Mouse (Mus musculus) mature B cell (primary cell): ENCODE data around the gene Gh.

Experiments used
- in situ Hi-C: fragments of 300-500 bp; cut with MboI; formaldehyde crosslinking; loops from 2 replicates; pipeline ENCODE4 v1.14.3; 2019

Gh gene

DNA sequence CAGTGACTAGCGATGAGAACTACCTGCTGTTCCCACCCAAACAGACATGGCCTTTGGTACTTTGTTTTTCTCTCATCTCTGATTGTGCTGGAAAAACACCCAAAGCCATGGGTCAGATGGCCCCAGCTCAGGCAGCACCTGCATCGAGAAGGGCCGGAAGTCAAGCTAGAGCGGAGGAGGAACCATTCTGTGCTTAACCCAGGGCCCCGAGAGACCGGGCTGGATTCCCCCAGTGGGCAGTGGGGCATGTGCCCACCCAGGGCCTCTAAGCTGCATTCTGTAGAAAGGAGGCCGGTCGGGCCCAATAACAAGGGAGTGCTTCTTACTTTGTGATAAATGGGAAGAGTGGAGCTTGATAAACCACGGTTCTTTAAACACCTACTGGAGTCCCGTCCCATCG, 6.5 kb upstream of the Gh start:
- in situ Hi-C loops = no loop called here

DNA sequence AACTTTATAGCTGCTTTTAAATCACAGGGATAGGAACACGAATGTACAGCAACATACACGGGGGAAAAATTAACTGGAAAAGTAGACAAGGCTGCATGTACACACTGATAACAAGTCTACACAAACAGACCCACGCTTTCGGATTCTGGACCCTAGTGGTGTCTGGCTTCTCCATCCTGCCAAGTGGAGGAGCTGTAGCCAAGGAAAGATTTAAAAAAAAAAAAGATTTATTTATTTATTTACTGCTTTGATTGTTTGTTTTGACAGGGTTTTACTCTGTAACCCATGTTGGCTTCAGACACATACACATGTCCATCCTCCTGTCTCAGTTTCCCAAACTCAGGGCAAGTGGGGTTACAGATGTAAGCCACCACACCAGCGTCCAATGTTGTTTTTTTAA, 5.8 kb upstream of the Gh start:
- in situ Hi-C loops = no loop called here

DNA sequence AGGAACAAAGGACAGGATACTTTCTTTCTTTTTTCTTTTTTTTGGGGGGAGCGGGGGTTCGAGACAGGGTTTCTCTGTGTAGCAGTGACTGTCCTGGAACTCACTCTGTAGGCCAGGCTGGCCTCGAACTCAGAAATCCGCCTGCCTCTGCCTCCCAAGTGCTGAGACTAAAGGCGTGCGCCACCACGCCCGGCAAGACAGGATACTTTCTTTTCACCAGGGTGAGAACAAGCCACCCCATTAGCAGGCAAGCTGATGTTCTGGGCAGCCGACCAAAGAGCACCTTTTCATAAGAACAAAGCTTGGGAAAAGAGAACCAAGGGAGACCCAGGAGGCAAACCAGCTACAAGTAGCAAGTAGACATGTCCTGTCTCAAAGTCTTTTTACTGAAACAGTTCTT, 5.1 kb upstream of the Gh start:
- in situ Hi-C loops = no loop called here

- in situ Hi-C loops = no loop called here
Measured at GRCm38 (mm10) chr11:106306065-106306385, 4.4 kb upstream of the Gh start.

GRCm38 (mm10) chr11:106305348-106306064, 3.8 kb upstream of the Gh start:
- in situ Hi-C loops = no loop called here

- in situ Hi-C loops = no loop called here
Measured at GRCm38 (mm10) chr11:106302634-106303033, 969 bp upstream of the Gh start.

- in situ Hi-C loops = no loop called here
Measured at GRCm38 (mm10) chr11:106291861-106292260, 9.8 kb downstream of the Gh start.

- in situ Hi-C loops = no loop called here
Measured at GRCm38 (mm10) chr11:106290376-106290775, 11.3 kb downstream of the Gh start.

DNA sequence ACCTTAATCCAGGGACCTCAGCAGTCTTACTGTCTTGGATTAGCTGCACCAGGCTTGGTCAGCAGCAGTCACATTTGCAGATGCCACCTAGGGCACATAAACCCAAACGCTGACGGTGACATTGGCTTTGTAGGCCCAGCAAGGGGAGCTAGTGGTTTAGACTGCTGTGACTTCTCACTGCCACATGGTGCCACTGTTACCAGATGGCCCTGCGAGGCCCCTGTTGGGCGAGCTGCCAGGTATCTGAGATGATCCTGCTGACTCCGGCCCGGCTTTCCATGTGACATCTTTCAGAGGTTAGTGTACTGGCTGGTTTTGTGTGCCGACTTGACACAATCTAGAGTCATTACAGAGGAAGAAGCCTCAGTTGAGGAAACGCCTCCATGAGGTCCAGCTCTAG, 12.3 kb downstream of the Gh start:
- in situ Hi-C loops = no loop called here

DNA sequence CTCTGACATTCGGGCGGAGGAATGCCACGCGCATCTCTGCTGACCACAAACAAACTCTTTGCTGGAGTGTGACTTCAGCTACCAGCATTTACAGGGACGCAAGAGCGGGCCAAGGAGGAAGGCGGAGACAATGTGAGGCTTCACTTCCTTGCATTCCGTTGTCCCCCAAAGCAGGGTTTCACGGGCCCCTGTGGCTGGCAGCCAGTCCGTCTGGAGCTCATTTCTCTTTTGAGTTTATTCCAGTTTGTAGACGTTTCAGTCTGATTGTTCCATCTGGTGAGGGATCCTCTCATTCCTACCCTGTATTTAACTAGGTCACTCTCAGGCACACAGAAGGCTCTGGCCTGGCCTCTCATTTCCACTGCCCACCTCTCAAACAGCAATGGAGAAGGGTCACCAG, 14.7 kb downstream of the Gh start:
- in situ Hi-C loops = no loop called here

DNA sequence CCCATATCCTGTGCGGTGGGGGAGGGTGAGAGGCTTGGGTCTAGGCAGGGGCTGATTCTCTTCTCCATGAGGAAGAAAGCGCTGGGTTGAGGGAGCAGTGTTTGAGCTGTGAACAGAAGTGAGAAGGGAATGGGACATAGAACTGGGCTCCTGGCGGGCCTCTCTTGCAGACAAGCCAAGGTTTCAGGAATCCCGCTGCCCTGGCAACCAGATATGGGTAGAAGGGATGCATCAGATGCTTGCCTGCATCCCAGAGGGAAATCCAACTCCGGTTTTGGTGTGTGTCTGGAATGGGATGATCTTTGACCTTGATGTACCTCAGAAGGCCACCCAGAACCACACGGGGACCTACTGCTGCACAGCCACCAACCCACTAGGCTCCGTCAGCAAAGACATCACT, 15.5 kb downstream of the Gh start:
- in situ Hi-C loops = no loop called here

DNA sequence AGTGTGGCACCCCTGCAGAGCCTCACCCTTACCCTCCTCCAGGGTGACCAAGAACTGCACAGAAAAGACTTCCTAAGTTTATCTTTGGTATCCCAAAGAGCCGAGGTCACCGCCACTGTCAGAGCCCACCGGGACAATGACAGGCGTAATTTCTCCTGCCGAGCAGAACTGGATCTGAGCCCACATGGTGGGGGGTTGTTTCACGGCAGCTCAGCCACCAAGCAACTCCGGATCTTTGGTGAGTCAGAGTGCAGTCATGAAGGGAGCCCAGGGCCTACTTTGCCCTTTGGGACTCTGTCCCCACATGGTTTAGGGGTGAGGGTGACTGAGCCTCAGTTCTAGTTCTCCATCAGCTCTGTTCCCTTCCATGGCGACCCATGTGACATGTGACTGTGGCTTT, 17.5 kb downstream of the Gh start:
- in situ Hi-C loops = no loop called here

DNA sequence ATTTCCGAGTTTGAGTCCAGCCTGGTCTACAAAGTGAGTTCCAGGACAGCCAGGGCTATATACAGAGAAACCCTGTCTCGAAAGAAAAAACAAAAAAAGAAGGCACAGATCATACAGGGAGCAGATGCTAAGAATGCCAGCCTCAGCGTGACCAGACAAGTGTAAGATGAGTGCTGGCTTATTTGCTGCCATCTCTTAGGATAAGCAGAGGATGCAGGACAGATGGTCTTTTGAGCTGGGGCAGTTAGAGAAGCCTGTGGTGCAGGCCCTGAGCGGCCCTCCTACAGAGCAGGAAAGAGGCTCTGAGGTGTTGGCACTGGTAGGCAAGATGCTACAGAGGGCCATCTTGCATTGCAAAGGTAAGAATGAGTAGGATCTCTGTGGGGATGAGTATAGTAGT, 18.3 kb downstream of the Gh start:
- in situ Hi-C loops = no loop called here

DNA sequence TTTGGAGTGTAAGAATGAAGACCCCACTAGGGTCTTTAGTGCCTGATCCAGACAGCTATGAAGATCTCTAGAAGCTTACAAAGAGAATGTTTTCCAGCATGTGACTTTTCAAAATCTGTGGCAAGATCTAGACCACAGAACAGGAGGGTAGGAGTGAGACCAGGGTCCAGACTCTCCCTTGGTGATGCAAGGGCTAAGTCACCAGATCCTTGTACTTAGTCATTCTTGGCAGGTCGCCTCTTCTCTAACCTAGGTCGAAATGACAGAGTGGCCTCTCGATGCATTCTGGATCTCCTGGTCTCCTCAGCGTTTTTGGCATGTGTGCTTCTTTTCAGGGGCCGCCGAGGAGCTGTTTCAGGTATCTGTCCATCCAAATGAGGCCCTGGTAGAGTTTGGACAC, 19.2 kb downstream of the Gh start:
- in situ Hi-C loops = no loop called here

GRCm38 (mm10) chr11:106276454-106276853, 25.2 kb downstream of the Gh start, which contains the start of gene Tcam1:
Tcam1 (plus strand) TSS chr11:106276672.
- in situ Hi-C loops = no loop called here

DNA sequence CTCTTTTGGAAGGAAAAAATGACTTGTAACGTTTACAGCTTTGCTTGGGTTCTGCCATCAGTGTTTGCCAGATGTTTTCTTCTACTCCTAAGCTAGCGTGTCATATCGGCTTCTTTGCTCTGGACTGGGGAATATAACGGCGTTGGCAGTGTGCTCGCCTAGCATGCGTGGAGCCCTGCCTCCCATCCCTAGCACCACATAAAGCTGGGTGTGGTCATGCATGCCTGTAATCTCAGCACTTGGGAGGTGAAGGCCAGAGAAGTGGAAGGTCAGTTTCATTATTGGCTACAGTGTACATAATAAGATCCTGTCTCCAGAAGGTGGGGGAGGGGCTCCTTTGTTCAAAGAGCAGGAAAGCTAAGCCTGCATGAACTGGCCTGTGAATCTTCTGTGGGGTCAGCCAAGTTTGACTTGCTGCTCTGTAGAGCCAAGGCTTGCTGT, 26.7 kb downstream of the Gh start:
- in situ Hi-C loops = no loop called here

- in situ Hi-C loops = no loop called here
Measured at GRCm38 (mm10) chr11:106274374-106274773, 27.3 kb downstream of the Gh start.

- in situ Hi-C loops = no loop called here
Measured at GRCm38 (mm10) chr11:106273811-106274210, 27.9 kb downstream of the Gh start.

DNA sequence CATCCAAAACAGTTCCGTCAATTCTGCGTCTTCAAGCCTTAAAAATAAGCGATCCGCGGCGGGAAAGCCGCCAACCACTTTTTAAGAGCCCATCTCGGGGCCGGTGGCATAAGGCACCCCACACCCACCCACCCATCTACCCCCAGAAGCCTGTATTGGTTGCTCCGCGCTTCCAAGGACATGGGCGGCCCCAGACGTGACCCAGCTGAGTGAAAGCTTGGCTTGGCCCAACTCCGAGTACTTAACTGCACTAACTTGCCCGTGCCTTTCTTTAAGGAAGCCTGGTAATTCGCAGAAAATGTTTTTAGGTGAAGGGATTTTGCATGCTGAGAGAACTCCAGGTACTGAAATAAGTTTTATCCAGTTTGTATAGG, 28.4 kb downstream of the Gh start:
- in situ Hi-C loops = no loop called here

GRCm38 (mm10) chr11:106272644-106273310, 28.9 kb downstream of the Gh start, which contains the start of gene Smarcd2:
Smarcd2 (minus strand) TSS chr11:106272972.
- in situ Hi-C loops = no loop called here

GRCm38 (mm10) chr11:106271794-106272643, 29.6 kb downstream of the Gh start:
- in situ Hi-C loops = no loop called here

- in situ Hi-C loops = no loop called here
Measured at GRCm38 (mm10) chr11:106271131-106271793, 30.4 kb downstream of the Gh start.
